Mouse (Mus musculus) spleen, adult 18-20 months (tissue): ENCODE measurements around the gene Pdgfd.
A peak's percentile ranks its signal among the peaks of the same experiment; 100 is the strongest.
"Not testable (repeated sequence)": the region's sequence is repeated elsewhere in the genome, so short reads cannot be mapped to it uniquely, and the experiment has no call there.

ENCODE experiments used
- DNase-seq, 2 experiments: peaks; one replicate each; pipeline ENCODE4 v3.0.0; 2022; ENCODE audit warnings: mixed read lengths in 2 of 2

The Pdgfd gene

DNA sequence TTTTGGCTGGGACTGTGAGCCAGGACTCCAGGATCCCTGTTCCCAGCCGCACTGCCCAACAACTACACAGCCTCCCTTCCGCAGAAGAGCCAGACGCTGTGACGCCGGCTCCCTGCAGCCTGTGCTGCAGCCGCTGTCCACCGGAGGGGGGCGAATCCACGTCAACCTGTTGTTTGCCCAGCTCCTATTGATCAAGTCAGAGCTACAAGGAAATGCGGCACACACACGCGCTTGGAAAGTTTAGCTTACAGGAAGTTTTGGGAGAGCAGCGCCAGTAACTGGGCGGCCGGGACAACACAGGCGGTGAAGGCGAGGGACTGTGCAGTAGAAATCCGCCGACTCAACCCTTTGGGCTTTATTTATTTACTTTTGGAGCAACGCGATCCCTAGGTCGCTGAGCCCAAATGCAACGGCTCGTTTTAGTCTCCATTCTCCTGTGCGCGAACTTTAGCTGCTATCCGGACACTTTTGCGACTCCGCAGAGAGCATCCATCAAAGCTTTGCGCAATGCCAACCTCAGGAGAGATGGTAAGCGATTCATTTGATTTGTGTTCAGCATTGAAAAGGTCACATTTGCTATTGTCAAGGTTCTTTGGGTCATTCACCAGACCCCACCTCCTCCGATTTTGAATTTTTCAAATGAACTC, at the start of gene Pdgfd:
Gene Pdgfd, plus strand, starts transcription at position 194 of the 647 bp plus-strand sequence.
- peak in 1 of 2 experiments; percentile 1 for DNase-seq

GRCm38 (mm10) chr9:6169038-6169431, 651 bp downstream of the Pdgfd start:
- no peak for DNase-seq

- no peak for DNase-seq
Measured at GRCm38 (mm10) chr9:6170962-6171361, 2.6 kb downstream of the Pdgfd start.

DNA sequence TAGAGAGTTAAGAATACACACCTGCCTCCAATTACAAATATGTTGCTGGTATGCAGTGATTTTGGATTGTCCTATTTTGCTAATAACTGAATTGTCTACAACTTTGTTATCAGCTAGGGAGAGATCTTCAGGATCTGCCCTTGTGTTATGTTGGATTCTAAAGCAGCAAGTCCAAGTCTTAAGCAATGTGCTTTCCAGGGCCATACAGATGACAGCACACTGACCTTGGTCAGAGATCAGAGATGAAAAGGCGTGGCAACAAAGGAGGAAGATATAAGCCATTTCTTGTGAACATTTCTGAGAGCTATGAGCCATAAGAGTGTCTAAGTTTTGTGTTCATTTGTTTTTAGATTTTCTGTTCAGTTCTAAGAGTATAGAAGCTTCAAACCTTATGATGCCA, 4.9 kb downstream of the Pdgfd start:
- no peak for DNase-seq

GRCm38 (mm10) chr9:6175731-6176130, 7.3 kb downstream of the Pdgfd start:
- DNase-seq: no peak

- no peak for DNase-seq
Measured at GRCm38 (mm10) chr9:6182307-6182923, 14.0 kb downstream of the Pdgfd start.

DNA sequence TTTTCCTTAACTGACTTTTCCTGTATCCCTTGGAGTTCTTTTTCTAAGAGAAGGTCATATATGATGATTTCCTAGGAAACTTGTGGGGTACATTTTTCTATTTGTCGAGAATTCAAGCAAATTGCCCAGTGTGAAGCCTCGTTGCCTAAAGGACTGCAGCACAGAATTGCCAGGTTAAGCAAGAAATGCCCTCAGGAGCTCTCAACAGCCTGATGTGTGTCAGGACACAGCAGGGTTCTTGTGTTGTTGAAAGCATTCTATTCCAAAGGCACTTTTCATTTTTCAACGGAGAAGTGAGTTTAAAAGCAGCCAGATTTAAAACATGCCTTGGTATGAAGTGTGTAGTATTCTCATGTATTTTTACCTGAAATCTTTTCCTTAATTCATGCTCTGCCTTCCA, 19.6 kb downstream of the Pdgfd start:
- no peak for DNase-seq

DNA sequence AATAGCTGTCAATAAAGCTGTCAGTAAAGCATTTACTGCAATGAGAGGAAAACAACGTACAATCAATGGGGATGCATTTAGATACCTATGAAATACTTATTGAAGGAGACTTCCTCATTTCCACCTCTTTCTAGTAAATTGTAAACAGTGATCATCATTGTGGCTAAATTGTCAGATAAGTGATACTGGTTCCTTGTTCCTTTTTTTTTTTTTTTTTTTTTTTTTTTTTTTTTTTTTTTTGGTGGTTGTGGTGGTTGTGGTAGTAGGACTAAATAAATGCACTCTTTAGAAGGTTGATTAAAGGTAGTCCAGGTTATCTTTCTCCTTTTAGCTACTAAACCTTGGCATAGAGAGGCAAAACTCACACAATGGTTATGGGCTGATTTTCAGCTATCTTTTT, 25.0 kb downstream of the Pdgfd start:
- no peak for DNase-seq

DNA sequence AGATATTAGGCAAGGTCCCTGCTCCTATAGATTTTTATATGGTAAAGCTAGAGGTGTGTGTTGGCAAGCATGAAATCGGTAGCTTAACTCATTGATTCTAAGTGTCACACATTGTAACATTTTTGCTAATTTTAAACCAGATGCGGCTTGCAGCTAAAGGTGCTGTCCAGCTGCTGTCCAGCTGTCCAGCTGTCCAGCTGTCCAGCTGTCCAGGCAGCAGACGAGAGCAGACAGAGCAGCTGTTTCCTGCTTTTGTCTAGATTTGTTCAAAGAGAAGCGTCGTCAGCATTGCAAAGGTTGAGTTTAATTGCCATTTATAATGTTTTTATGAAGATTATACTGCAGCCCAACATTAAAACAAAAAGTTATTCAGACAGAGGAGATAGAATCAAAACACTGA, 44.5 kb downstream of the Pdgfd start:
- DNase-seq: no peak

DNA sequence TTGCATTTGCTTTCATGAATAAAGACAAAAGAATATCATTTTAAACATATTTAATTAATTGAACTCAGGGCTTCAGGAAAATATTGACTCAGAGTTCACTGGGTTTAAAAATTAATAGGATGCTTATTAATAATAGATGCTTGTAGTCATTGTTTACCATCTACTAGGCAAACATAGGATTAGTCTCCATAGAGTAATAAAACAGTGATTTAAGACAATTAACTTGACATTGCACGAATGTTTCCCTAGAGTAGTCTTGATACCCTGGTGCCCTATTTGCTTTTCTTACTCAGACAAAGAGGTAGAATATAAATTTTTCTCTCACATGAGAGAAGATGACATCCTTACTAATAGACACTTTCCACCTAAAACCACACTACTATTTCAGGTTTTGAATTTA, 49.1 kb downstream of the Pdgfd start:
- DNase-seq: no peak

DNA sequence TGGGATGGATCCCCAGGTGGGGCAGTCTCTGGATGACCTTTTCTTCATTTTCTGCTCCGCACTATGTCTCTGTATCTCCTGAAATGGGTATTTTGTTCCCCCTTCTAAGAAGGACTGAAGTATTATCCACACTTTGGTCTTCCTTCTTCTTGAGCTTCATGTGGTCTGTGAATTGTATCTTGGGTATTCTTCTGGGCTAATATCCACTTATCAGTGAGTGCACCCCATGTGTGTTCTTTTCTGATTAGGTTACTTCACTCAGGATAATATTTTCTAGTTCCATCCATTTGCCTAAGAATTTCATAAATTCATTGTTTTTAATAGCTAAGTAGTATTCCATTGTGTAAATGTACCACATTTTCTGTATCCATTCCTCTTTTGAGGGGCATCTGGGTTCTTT, 67.6 kb downstream of the Pdgfd start:
- not testable (repeated sequence) for DNase-seq

GRCm38 (mm10) chr9:6250320-6250719, 81.9 kb downstream of the Pdgfd start:
- no peak for DNase-seq

DNA sequence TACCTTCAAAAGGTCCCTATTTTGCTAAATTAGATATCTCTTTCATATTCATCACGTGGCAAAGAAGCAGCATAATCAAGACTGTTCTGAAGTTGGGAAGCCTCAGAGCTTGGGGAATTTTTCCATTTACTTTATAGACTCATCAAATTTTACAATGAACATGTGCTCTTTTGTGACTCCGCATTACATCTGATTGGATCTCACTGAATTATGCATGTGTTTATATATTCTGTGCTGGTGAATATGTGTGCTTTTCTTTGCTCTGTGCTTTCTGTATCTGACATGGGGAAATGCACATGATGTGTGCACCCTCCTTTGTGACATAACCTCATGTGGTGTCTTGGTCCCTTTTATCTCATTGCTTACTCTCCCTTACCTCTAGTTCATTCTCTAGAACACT, 83.6 kb downstream of the Pdgfd start:
- DNase-seq: no peak

- DNase-seq: no peak
Measured at GRCm38 (mm10) chr9:6257072-6257471, 88.7 kb downstream of the Pdgfd start.

- DNase-seq: no peak
Measured at GRCm38 (mm10) chr9:6264820-6265219, 96.4 kb downstream of the Pdgfd start.

DNA sequence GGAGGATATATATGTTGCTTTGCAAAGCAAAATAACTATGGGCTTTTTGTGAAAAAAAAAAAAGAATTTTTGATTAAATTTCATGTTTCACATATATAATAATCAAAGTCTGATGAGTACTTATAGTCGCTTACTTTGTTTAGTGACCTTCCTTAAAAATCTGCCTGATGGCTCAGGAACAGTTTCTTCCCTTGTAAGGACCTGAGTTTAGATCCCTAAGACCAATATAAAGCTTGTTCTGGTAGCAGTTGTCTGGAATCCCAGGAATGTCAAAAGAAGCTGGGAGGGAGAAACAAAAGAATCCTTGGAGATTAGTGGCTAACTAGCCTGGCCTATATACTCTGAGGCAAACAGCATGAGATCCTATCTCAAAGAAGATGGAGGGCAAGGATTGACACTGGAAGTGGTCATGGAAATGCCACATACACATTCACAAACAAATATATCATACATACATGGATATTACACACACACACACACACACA, 101.5 kb downstream of the Pdgfd start, which contains the start of gene Ddi1:
Gene Ddi1, minus strand, starts transcription at position 51 of the 485 bp plus-strand sequence.
- no peak for DNase-seq

DNA sequence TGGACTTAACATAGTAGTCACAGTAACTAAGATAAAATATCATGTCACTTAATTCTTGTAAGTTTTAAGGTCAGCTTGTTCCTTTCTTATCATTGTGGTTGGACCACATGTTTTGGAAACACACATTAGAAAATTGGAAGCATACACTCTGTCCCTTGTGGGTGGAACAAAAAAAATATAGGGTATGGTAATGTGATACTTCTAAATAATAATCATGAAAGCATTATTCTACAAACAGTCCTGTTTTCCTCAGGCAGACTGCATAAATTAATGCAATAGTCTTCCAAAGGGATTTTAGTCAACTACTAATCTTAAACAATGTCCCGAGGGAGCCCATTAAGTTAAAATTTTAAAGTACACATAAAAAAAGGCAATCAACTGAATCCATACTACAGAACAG, 108.0 kb downstream of the Pdgfd start:
- DNase-seq: no peak

DNA sequence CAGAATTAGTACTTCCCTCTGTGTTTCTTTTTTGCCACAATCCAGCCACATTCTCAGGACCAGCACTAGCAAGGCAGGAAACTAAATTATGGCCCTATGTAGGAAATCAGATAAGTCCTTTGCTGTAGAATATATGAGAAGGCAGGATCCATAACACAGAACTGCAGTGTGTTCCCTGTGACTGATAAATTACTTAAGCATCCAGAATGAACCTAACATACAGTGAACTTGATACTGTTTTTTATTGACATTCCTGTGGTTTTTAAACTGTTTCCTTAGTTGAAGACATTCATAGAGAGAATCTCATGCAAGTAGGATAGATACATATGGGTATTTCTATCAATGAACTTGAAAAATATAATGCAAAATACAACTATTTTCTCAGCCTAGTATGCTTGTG, 109.1 kb downstream of the Pdgfd start:
- DNase-seq: no peak

GRCm38 (mm10) chr9:6286770-6287169, 118.4 kb downstream of the Pdgfd start:
- DNase-seq: no peak

GRCm38 (mm10) chr9:6289211-6289696, 120.9 kb downstream of the Pdgfd start:
- DNase-seq: no peak

GRCm38 (mm10) chr9:6298547-6298946, 130.2 kb downstream of the Pdgfd start:
- no peak for DNase-seq

GRCm38 (mm10) chr9:6302050-6302449, 133.7 kb downstream of the Pdgfd start:
- no peak for DNase-seq

GRCm38 (mm10) chr9:6304590-6304989, 136.2 kb downstream of the Pdgfd start:
- no peak for DNase-seq

DNA sequence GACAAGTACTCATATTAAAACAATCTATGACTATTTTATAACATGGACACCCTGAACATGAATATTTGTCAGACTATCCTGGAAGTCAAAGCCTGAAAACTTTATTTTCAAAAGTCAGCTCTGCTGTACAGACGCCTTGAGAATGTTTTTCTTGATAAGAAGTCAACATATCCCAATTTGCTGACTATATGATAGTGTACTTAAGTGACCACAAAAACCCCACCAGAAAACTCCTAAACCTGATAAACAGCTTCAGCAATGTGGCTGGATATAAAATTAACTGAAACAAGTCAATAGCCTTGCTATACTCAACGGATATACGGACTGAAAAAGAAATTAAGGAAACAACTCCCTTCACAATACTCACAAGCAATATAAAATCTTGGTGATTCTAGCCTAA, 137.5 kb downstream of the Pdgfd start:
- no peak for DNase-seq

DNA sequence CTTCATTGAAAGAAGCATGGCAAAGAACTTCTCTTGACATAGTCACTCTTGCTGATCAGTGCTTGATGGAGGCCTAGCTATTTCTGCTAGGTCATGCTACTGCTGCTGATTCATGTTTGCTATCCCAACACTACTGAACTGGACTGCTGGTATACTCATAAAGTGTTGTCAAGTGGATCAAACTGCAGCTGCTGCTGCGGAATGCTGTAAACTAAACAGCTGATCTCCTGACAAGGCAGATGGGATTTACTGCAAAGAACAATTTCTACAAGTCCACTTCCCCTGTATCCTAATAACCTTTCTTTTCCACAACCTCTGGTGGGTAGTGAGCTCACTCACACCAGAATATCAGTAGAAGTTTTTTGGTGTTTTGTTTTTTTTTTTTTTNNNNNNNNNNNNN, 148.7 kb downstream of the Pdgfd start:
- DNase-seq: no peak
